Mouse (Mus musculus) cerebellum, postnatal 10 days (tissue): ENCODE measurements around the gene Ccn6.

Experiments used
- DNase-seq, 2 experiments: peaks; one replicate each; pipeline ENCODE4 v3.0.0; 2021; ENCODE audit warnings: mixed read lengths in 2 of 2

Gene Ccn6

GRCm38 (mm10) chr10:39158306-39158705, 5.3 kb downstream of the Ccn6 start:
- peak in 1 of 2 experiments; percentile 28 for DNase-seq

- no peak for DNase-seq
These were observed 6.3 kb downstream of the Ccn6 start for GRCm38 (mm10) chr10:39157321-39157720.

- DNase-seq: no peak
These were observed 6.9 kb downstream of the Ccn6 start for GRCm38 (mm10) chr10:39156719-39157118.

GRCm38 (mm10) chr10:39142216-39142615, 21.4 kb downstream of the Ccn6 start:
- DNase-seq: no peak

GRCm38 (mm10) chr10:39141401-39141800, 22.2 kb downstream of the Ccn6 start:
- no peak for DNase-seq

- DNase-seq: no peak
These were observed 22.8 kb downstream of the Ccn6 start for GRCm38 (mm10) chr10:39140843-39141242.

- DNase-seq: no peak
These were observed 24.8 kb downstream of the Ccn6 start for GRCm38 (mm10) chr10:39138761-39139160.

GRCm38 (mm10) chr10:39137766-39138165, 25.8 kb downstream of the Ccn6 start:
- no peak for DNase-seq

- peak; percentile 94 to 96 for DNase-seq
These were observed 29.9 kb downstream of the Ccn6 start, which contains the start of the genes Fam229b and Tube1 for GRCm38 (mm10) chr10:39133462-39134310. Gene Fam229b, minus strand, starts transcription at chr10:39133914. Gene Tube1, plus strand, starts transcription at chr10:39133976.

- DNase-seq: no peak
These were observed 42.2 kb downstream of the Ccn6 start for GRCm38 (mm10) chr10:39121412-39121811.

- DNase-seq: no peak
These were observed 54.1 kb downstream of the Ccn6 start for GRCm38 (mm10) chr10:39109489-39109874.

GRCm38 (mm10) chr10:39108837-39109488, 54.6 kb downstream of the Ccn6 start:
- DNase-seq: no peak

- no peak for DNase-seq
These were observed 56.7 kb downstream of the Ccn6 start for GRCm38 (mm10) chr10:39106935-39107334.

- no peak for DNase-seq
These were observed 57.2 kb downstream of the Ccn6 start for GRCm38 (mm10) chr10:39106413-39106812.

GRCm38 (mm10) chr10:39104803-39105449, 58.7 kb downstream of the Ccn6 start:
- DNase-seq: no peak
